Mouse (Mus musculus) Patski (cell line): ENCODE measurements around the gene Med7. TPM values are rescaled to one million over a fixed set of nuclear protein-coding genes. Genes with fewer than 3 reads are reported as not detected.

Source experiments
- ATAC-seq: fragments of 100-300 bp; one replicate; pipeline ENCODE4 v1.8.0; 2021
- CTCF ChIA-PET: fragments of 350-600 bp; sonication (Branson Sonifier 250); formaldehyde crosslinking; loops from one replicate; lab custom pipeline; 2022; ENCODE audit warnings: inconsistent platforms; lab: Charles Lee
- POLR2A ChIA-PET: fragments of 350-600 bp; sonication (Branson Sonifier 250); formaldehyde crosslinking; loops from one replicate; lab custom pipeline; 2022; ENCODE audit warnings: antibody characterized with exemption, inconsistent platforms; lab: Charles Lee
- DNase-seq: peaks from one replicate; pipeline ENCODE4 v3.0.0-alpha.2; 2011; ENCODE audit warnings: low read depth, low spot score
- H3K27me3 ChIP-seq: fragments of 371-371 bp; one replicate; pipeline ENCODE4 v1.5.1; 2021
- CTCF ChIP-seq: fragments of 100-300 bp; IDR thresholded peaks from one replicate; pipeline ENCODE4 v1.5.1; 2021
- in situ Hi-C: fragments of 300-500 bp; cut with MboI; formaldehyde crosslinking; loops from 3 replicates; pipeline ENCODE4 v1.11.1; 2018; ENCODE audit warnings: low pct_unique_long_range_greater_than_20kb, mixed read lengths
- polyA plus RNA-seq: library from polyadenylated mRNA; unstranded; gene quantifications from one replicate; pipeline ENCODE4 v1.2.3, GENCODE M21; 2021

The Med7 gene
- polyA plus RNA-seq, 1 experiment from 2014 or later = 51.4 TPM

GRCm38 (mm10) chr11:46449461-46450080, 12.8 kb downstream of the Med7 start:
- POLR2A ChIA-PET = no interaction called here
- in situ Hi-C loops = no loop called here
- CTCF ChIA-PET = no interaction called here
- no peak for ATAC-seq
- TF ChIP-seq CTCF = no peak
- H3K27me3 ChIP-seq = no peaks in the 10 kb centered on the region
- no peak for DNase-seq

GRCm38 (mm10) chr11:46454453-46455045, 17.8 kb downstream of the Med7 start, which contains the start of gene Havcr2:
TSS of gene Havcr2 (plus strand) at chr11:46454935.
- POLR2A ChIA-PET = no interaction called here
- no peak for TF ChIP-seq CTCF
- in situ Hi-C loops = no loop called here
- no peak for DNase-seq
- ATAC-seq = no peak
- H3K27me3 ChIP-seq = no peaks in the 10 kb centered on the region
- CTCF ChIA-PET = interaction anchor here (0.7 kb wide), 1 partner anchor 9 kb away, joined by 4 read pairs; no protein-coding TSS in a partner anchor

- no peak for TF ChIP-seq CTCF
- POLR2A ChIA-PET = no interaction called here
- ATAC-seq (no peak), DNase-seq (no peak)
- H3K27me3 ChIP-seq = no peaks in the 10 kb centered on the region
- CTCF ChIA-PET = no interaction called here
- in situ Hi-C loops = no loop called here
These were observed 23.2 kb downstream of the Med7 start for GRCm38 (mm10) chr11:46459960-46460359.

- ChIA-PET POLR2A (no interaction called here), CTCF (no interaction called here)
- in situ Hi-C loops = no loop called here
- ATAC-seq (no peak), DNase-seq (no peak)
- TF ChIP-seq CTCF = no peak
- H3K27me3 ChIP-seq = no peaks in the 10 kb centered on the region
These were observed 24.6 kb downstream of the Med7 start for GRCm38 (mm10) chr11:46461362-46461761.

GRCm38 (mm10) chr11:46461931-46462330, 25.2 kb downstream of the Med7 start:
- ChIA-PET CTCF (no interaction called here), POLR2A (no interaction called here)
- ATAC-seq (no peak), DNase-seq (no peak)
- in situ Hi-C loops = no loop called here
- no peaks in the 10 kb centered on the region for H3K27me3 ChIP-seq
- TF ChIP-seq CTCF = no peak

GRCm38 (mm10) chr11:46466878-46467277, 30.2 kb downstream of the Med7 start:
- H3K27me3 ChIP-seq = peaks cover 6% of the 10 kb centered on the region
- ChIA-PET CTCF (no interaction called here), POLR2A (no interaction called here)
- no peak for DNase-seq
- TF ChIP-seq CTCF = no peak
- in situ Hi-C loops = no loop called here
- ATAC-seq = no peak

GRCm38 (mm10) chr11:46474220-46474619, 37.5 kb downstream of the Med7 start:
- ATAC-seq (no peak), DNase-seq (no peak)
- CTCF ChIA-PET = no interaction called here
- in situ Hi-C loops = no loop called here
- no peak for TF ChIP-seq CTCF
- H3K27me3 ChIP-seq = peaks cover 11% of the 10 kb centered on the region
- POLR2A ChIA-PET = no interaction called here

- ATAC-seq (no peak), DNase-seq (no peak)
- POLR2A ChIA-PET = interaction anchor here (0.8 kb wide), 1 partner anchor 33 kb away, joined by 6 read pairs; no protein-coding TSS in a partner anchor
- in situ Hi-C loops = no loop called here
- CTCF ChIA-PET = no interaction called here
- TF ChIP-seq CTCF = no peak
- H3K27me3 ChIP-seq = no peaks in the 10 kb centered on the region
These were observed 42.6 kb downstream of the Med7 start for GRCm38 (mm10) chr11:46479311-46479710.

GRCm38 (mm10) chr11:46480517-46480916, 43.8 kb downstream of the Med7 start:
- TF ChIP-seq CTCF = no peak
- H3K27me3 ChIP-seq = no peaks in the 10 kb centered on the region
- DNase-seq (no peak), ATAC-seq (no peak)
- in situ Hi-C loops = no loop called here
- ChIA-PET CTCF (no interaction called here), POLR2A (no interaction called here)

- in situ Hi-C loops = no loop called here
- DNase-seq = no peak
- POLR2A ChIA-PET = no interaction called here
- CTCF ChIA-PET = no interaction called here
- no peak for TF ChIP-seq CTCF
- ATAC-seq = no peak
- no peaks in the 10 kb centered on the region for H3K27me3 ChIP-seq
These were observed 51.5 kb downstream of the Med7 start for GRCm38 (mm10) chr11:46488231-46488630.

- H3K27me3 ChIP-seq = no peaks in the 10 kb centered on the region
- DNase-seq (no peak), ATAC-seq (no peak)
- in situ Hi-C loops = no loop called here
- POLR2A ChIA-PET = no interaction called here
- CTCF ChIA-PET = no interaction called here
- no peak for TF ChIP-seq CTCF
These were observed 51.9 kb downstream of the Med7 start for GRCm38 (mm10) chr11:46488650-46489049.

Other genes starting within 250 kb of the Med7 start
- gene Fndc9, start 201.4 kb upstream of the Med7 start, polyA plus RNA-seq = 0.47 TPM
- gene Cyfip2, start 124.1 kb upstream of the Med7 start, polyA plus RNA-seq = 15.3 TPM
- gene Itk, start 47.4 kb upstream of the Med7 start, polyA plus RNA-seq = 0.03 TPM
- gene Fam71b, start 40.4 kb upstream of the Med7 start, polyA plus RNA-seq = not detected
- not detected for gene Havcr2, start 18.0 kb downstream of the Med7 start, polyA plus RNA-seq
- gene Gm12169, start 87.3 kb downstream of the Med7 start, polyA plus RNA-seq = not detected
- gene BC053393, start 134.6 kb downstream of the Med7 start, polyA plus RNA-seq = not detected
- gene Dppa1, start 192.3 kb downstream of the Med7 start, polyA plus RNA-seq = not detected